Mouse (Mus musculus) small intestine, adult 2 months (tissue): ENCODE measurements around the gene Gm9376.

Experiments used
- CTCF ChIP-seq: fragments of 200-500 bp; IDR thresholded peaks from 2 replicates; pipeline ENCODE4 v1.5.1; 2012; ENCODE audit warnings: low read depth, mild to moderate bottlenecking, control low read depth, inconsistent platforms, low read length, moderate library complexity, mixed read lengths; ENCODE audit not compliant: insufficient replicate concordance, insufficient read length; ENCODE audit errors: extremely low read depth
- POLR2A ChIP-seq: fragments of 200-500 bp; IDR thresholded peaks from 2 replicates; pipeline ENCODE4 v1.6.1; 2012; ENCODE audit warnings: low read depth, mild to moderate bottlenecking, control low read depth, inconsistent platforms, low read length, moderate library complexity

- TF ChIP-seq CTCF (no peak), POLR2A (no peak)
Measured at GRCm38 (mm10) chr14:118304560-118304959, 37.8 kb downstream of the Gm9376 start.
